Mouse (Mus musculus) CD4-positive, CD25-positive, alpha-beta regulatory T cell (primary cell): Measurements from ENCODE around the gene Dpy19l2. TPM values are rescaled to one million over a fixed set of nuclear protein-coding genes. Genes with fewer than 3 reads are reported as not detected.

Experiments used
- polyA plus RNA-seq: library from polyadenylated mRNA; unstranded; fragments of 100-300 nt; shearing (Covaris generic); gene quantifications from one replicate; pipeline ENCODE4 v1.2.1, GENCODE M21; 2017

The Dpy19l2 gene
- polyA plus RNA-seq, result not detected

GRCm38 (mm10) chr9:24695700-24696404 is at the start of gene Dpy19l2:
Dpy19l2 (minus strand) TSS chr9:24696293.

GRCm38 (mm10) chr9:24624896-24625295 is 71.2 kb downstream of the Dpy19l2 start, which contains the start of gene Cypt4:
Cypt4 (plus strand) TSS chr9:24625196.

Other genes with a start within 250 kb of the Dpy19l2 start
- 14.9 TPM for gene Dpy19l1, start 193.2 kb downstream of the Dpy19l2 start, polyA plus RNA-seq
- not detected for gene Cypt4, start 71.1 kb downstream of the Dpy19l2 start, polyA plus RNA-seq
- gene Tbx20, start 78.0 kb upstream of the Dpy19l2 start, polyA plus RNA-seq, result 0.18 TPM